Mouse (Mus musculus): ENCODE results near the gene Itga1. TPM values are rescaled to one million over a fixed set of nuclear protein-coding genes. Genes with fewer than 3 reads are reported as not detected.

Gene Itga1
- polyA plus RNA-seq, 1 experiment, result 8.6 TPM

DNA sequence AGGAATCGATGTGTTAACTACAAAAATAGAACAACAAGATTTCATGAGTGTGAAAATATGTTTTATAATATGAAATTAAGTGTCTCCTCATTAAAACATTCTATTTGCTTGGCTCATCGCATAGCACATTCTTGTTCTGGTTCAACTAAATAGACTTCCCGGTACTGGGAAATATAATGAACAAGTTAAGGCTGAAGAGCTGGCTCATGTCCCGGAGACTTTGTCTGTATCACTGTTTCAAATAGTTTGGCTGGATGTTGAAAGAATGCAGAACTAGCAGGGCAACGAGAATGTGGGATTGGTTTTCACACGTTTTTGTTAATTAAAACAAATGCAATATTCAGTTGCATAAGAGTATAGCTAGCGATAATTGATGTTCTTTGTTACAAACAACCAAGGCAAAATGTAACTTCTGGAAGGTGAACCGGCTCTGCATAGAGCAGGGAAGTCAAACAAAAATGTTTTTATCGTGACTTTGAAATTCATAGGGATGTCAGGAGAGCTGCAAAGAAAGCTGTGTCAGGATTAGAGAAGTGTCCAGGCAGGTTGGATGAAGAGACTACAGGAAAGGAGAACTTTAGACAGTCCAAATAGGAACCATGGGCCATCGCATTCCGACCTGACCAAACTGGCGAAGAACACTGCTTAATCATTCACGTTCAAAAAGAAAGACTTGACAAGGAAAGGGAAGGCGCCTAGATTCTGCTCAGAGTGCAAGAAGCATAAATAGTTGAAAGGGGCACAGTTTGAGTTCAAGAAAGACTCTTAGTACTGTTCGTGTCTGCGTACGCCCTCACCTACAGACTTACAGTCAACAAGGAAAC lies 70.4 kb downstream of the Itga1 start:
- TF ChIP-seq CTCF (IDR thresholded peaks at IDR 0.05; ENCODE audit: control insufficient read depth, insufficient read depth, insufficient replicate concordance, low read depth, low read length), result no peak
- TF ChIP-seq POLR2A (IDR thresholded peaks at IDR 0.05; ENCODE audit: control insufficient read depth, low read depth, low read length), result no peak
- H3K36me3 ChIP-seq (ENCODE audit: control insufficient read depth, insufficient read depth, low read length), result no peaks in the 10 kb centered on the region
- H3K27ac ChIP-seq (ENCODE audit: control insufficient read depth, insufficient read depth, low read depth, low read length), result no peak overlapping the region
- H3K4me1 ChIP-seq (ENCODE audit: control insufficient read depth, insufficient read depth, low read length), result no peaks in the 10 kb centered on the region
- no peaks in the 10 kb centered on the region for H3K27me3 ChIP-seq (ENCODE audit: control insufficient read depth, insufficient read depth, low read length)
- no peak overlapping the region for H3K4me3 ChIP-seq (ENCODE audit: control insufficient read depth, low read depth, low read length)

DNA sequence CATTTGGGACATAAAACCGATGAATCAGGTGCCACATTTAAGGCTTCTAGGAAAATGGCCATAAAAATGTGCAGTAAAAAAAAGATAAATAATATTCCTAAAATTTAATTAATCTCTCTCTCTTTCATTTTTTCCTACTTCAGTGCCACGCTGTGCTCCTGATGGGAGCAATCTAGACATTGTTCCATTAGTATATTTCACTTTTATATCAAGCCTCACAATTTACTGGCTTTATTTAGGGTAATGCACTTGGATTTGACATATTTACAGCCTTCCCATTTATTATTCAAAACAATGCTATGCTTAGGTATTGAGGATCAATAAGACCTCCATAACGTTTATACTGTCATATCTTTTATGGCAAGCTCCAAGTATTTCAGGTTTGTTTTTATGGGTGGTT lies 76.4 kb downstream of the Itga1 start:
- Histone ChIP-seq H3K4me3 (ENCODE audit: control insufficient read depth, low read depth, low read length) (no peak overlapping the region), H3K36me3 (ENCODE audit: control insufficient read depth, insufficient read depth, low read length) (no peaks in the 10 kb centered on the region), H3K27me3 (ENCODE audit: control insufficient read depth, insufficient read depth, low read length) (no peaks in the 10 kb centered on the region), H3K4me1 (ENCODE audit: control insufficient read depth, insufficient read depth, low read length) (no peaks in the 10 kb centered on the region), H3K27ac (ENCODE audit: control insufficient read depth, insufficient read depth, low read depth, low read length) (no peak overlapping the region)
- TF ChIP-seq CTCF (IDR thresholded peaks at IDR 0.05; ENCODE audit: control insufficient read depth, insufficient read depth, insufficient replicate concordance, low read depth, low read length), result no peak

DNA sequence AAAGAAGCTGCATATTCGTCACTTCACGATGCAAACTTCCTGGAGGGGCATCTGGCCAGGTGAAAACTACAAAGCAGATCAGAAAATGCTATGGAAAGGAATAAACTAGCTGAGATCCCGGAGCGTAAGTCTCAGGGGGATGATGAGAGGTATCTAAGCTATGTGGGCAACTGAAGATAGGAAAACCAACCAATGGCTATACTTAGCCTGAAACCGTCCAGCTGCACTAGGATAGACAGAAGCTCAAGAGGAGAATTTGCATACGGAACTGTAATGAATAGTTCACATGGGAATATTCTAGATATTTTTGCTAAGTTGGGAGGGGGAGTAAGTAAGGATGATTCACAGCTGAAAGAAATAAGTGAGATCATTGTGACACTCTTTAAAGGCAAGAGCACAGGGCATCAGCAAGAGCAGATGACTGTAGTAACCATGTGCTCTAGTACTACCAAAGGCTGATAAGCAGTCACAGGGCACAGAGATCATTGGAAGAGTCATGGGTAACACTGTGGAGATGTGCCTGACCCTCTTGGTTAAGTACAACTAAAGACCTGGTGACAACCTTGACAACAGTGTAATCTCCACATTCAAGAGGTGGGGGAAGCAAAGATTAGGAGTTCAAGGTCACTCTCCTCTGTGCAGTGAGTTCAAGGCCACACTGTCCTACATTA lies 79.5 kb downstream of the Itga1 start:
- Histone ChIP-seq H3K36me3 (ENCODE audit: control insufficient read depth, insufficient read depth, low read length) (no peaks in the 10 kb centered on the region), H3K4me3 (ENCODE audit: control insufficient read depth, low read depth, low read length) (no peak overlapping the region), H3K4me1 (ENCODE audit: control insufficient read depth, insufficient read depth, low read length) (no peaks in the 10 kb centered on the region), H3K27me3 (ENCODE audit: control insufficient read depth, insufficient read depth, low read length) (no peaks in the 10 kb centered on the region), H3K27ac (ENCODE audit: control insufficient read depth, insufficient read depth, low read depth, low read length) (no peak overlapping the region)
- TF ChIP-seq CTCF (IDR thresholded peaks at IDR 0.05; ENCODE audit: control insufficient read depth, insufficient read depth, insufficient replicate concordance, low read depth, low read length) (no peak), POLR2A (IDR thresholded peaks at IDR 0.05; ENCODE audit: control insufficient read depth, low read depth, low read length) (no peak)

DNA sequence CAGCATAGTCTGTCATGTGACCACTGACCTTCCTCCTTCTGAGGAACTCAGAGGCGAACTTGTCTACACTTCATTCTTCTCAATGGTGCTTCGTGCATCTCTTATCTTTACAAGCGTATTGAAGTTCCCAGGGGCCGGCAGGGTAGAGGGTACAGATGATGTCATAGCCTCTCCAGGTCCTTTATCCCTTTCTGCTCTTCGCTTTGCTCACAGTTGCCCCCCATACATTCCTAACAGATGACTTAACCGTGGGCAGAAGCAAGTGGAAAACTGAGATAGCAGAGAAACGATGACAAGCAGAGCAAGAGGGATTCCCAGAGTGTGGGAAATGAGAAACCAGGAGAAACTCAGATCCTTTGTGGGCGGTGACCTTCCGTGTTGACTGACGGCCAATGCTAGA lies 80.4 kb downstream of the Itga1 start:
- Histone ChIP-seq H3K4me3 (ENCODE audit: control insufficient read depth, low read depth, low read length) (no peak overlapping the region), H3K27ac (ENCODE audit: control insufficient read depth, insufficient read depth, low read depth, low read length) (no peak overlapping the region), H3K27me3 (ENCODE audit: control insufficient read depth, insufficient read depth, low read length) (no peaks in the 10 kb centered on the region), H3K4me1 (ENCODE audit: control insufficient read depth, insufficient read depth, low read length) (no peaks in the 10 kb centered on the region), H3K36me3 (ENCODE audit: control insufficient read depth, insufficient read depth, low read length) (no peaks in the 10 kb centered on the region)
- TF ChIP-seq POLR2A (IDR thresholded peaks at IDR 0.05; ENCODE audit: control insufficient read depth, low read depth, low read length) (no peak), CTCF (IDR thresholded peaks at IDR 0.05; ENCODE audit: control insufficient read depth, insufficient read depth, insufficient replicate concordance, low read depth, low read length) (no peak)

DNA sequence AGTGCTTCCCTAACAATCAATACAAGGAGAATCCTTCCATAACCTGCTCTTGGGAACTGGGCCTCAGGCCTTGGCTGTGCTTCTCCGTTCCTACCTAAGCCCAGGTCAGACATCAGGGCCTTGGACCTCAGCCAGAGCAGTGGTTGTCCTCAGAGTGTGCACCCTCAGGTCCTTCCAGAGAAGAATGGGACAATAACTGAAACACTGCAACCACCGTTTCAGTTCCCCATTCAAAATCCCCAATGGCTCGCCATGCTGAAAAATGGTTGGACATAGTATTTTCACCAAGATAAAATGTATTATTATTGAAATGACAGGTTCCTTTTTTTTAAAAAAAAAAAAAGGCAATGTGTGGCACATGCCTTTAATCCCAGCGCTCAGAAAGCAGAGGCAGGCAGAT lies 81.0 kb downstream of the Itga1 start:
- Histone ChIP-seq H3K27me3 (ENCODE audit: control insufficient read depth, insufficient read depth, low read length) (no peaks in the 10 kb centered on the region), H3K4me1 (ENCODE audit: control insufficient read depth, insufficient read depth, low read length) (no peaks in the 10 kb centered on the region), H3K4me3 (ENCODE audit: control insufficient read depth, low read depth, low read length) (no peak overlapping the region), H3K36me3 (ENCODE audit: control insufficient read depth, insufficient read depth, low read length) (no peaks in the 10 kb centered on the region), H3K27ac (ENCODE audit: control insufficient read depth, insufficient read depth, low read depth, low read length) (no peak overlapping the region)
- TF ChIP-seq CTCF (IDR thresholded peaks at IDR 0.05; ENCODE audit: control insufficient read depth, insufficient read depth, insufficient replicate concordance, low read depth, low read length), result no peak
- no peak for TF ChIP-seq POLR2A (IDR thresholded peaks at IDR 0.05; ENCODE audit: control insufficient read depth, low read depth, low read length)

DNA sequence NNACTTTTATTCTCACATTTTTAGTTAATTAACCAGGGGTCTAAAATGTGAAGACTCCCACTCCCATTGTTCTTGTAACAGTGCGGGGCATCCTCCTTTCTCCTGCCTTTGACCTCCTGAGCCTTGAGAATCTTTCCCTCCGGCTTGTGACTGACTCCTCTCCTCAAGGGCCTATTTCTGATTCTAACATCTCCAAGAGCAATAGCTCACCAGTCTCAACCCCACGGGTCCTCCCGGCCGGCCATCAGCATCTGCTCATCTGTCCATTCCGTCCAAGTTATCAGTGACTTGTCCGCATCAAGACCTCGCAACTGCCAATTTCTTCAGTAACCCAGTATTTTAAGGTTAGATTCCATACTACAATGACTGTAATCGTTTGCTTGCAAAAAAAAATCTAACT lies 84.2 kb downstream of the Itga1 start:
- Histone ChIP-seq H3K27ac (ENCODE audit: control insufficient read depth, insufficient read depth, low read depth, low read length) (no peak overlapping the region), H3K27me3 (ENCODE audit: control insufficient read depth, insufficient read depth, low read length) (no peaks in the 10 kb centered on the region), H3K36me3 (ENCODE audit: control insufficient read depth, insufficient read depth, low read length) (no peaks in the 10 kb centered on the region), H3K4me3 (ENCODE audit: control insufficient read depth, low read depth, low read length) (no peak overlapping the region), H3K4me1 (ENCODE audit: control insufficient read depth, insufficient read depth, low read length) (no peaks in the 10 kb centered on the region)
- TF ChIP-seq CTCF (IDR thresholded peaks at IDR 0.05; ENCODE audit: control insufficient read depth, insufficient read depth, insufficient replicate concordance, low read depth, low read length) (no peak), POLR2A (IDR thresholded peaks at IDR 0.05; ENCODE audit: control insufficient read depth, low read depth, low read length) (no peak)

DNA sequence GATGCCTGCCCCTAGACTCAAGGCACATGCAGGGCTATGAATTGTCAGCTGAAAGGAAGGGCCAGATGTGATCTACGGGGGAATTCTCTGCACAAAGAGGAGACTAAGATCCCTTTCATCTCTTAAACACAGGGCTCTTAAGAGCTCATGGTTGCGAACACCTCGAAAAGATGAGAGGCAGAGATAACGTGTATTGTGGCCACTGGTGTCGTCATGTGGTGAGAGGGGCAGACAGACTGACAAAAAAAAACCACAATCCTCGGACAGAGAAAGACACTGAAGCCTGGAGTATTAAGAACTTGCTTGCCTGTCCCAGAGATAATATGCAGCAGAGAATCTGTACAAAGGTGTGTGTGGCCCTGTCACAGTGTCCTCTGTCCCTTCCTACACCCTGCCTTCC lies 90.2 kb downstream of the Itga1 start:
- H3K4me3 ChIP-seq (ENCODE audit: control insufficient read depth, low read depth, low read length), result no peak overlapping the region
- no peaks in the 10 kb centered on the region for H3K36me3 ChIP-seq (ENCODE audit: control insufficient read depth, insufficient read depth, low read length)
- H3K4me1 ChIP-seq (ENCODE audit: control insufficient read depth, insufficient read depth, low read length), result no peaks in the 10 kb centered on the region
- TF ChIP-seq CTCF (IDR thresholded peaks at IDR 0.05; ENCODE audit: control insufficient read depth, insufficient read depth, insufficient replicate concordance, low read depth, low read length) (no peak), POLR2A (IDR thresholded peaks at IDR 0.05; ENCODE audit: control insufficient read depth, low read depth, low read length) (no peak)
- H3K27me3 ChIP-seq (ENCODE audit: control insufficient read depth, insufficient read depth, low read length), result no peaks in the 10 kb centered on the region
- H3K27ac ChIP-seq (ENCODE audit: control insufficient read depth, insufficient read depth, low read depth, low read length), result no peak overlapping the region

Measured in testis, adult 2 months (tissue).